Mouse (Mus musculus): ENCODE data around the gene Zfp524.

DNA sequence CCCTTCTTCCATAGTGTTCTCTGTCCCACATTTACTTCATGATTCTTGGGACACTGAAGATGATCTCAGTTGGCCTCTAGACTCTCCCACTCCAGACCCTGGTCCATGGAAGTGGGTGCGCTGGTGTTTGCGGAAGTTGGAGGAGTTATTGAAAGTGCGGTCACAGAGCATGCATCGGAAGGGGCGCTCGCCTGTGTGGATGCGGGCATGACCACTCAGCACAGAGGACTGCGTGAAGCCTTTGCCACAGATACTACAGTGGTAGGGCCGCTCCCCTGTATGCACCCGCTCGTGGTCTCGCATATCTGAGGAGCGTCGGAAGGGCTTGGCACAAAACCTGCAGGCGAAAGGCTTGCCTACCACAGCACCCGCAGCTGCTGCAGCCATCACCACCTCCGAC is 21.4 kb downstream of the Zfp524 start:
- TF ChIP-seq POLR2A (IDR thresholded peaks at IDR 0.05; ENCODE audit: borderline replicate concordance, low read depth, low read length) (no peak), CTCF (IDR thresholded peaks at IDR 0.05; ENCODE audit: low read depth, low read length) (no peak)

Data from bone marrow macrophage, adult 2 months (primary cell).